Mouse (Mus musculus) liver, embryonic 14.5 days (tissue): ENCODE measurements around the gene Prkci. TPM values are rescaled to one million over a fixed set of nuclear protein-coding genes. Genes with fewer than 3 reads are reported as not detected.

Source experiments
- ATAC-seq: fragments of 200-750 bp; cut with Nextera tagmentation; 2 replicates; pipeline ENCODE4 v1.8.0; 2017; ENCODE audit warnings: moderate number of reproducible peaks, mild to moderate bottlenecking, moderate library complexity; ENCODE audit not compliant: insufficient read depth
- DNase-seq, 3 experiments: peaks; one replicate each; pipeline ENCODE4 v3.0.0-alpha.2; 2012 to 2013; ENCODE audit warnings: low read depth in 3 of 3, low spot score in 3 of 3
- H3K27ac ChIP-seq: fragments of 300-500 bp; sonication (generic); 2 replicates; pipeline ENCODE4 v1.5.1; 2014; ENCODE audit warnings: moderate library complexity, mild to moderate bottlenecking, control low read depth, inconsistent platforms
- H3K27me3 ChIP-seq: fragments of 300-500 bp; sonication (generic); 2 replicates; pipeline ENCODE4 v1.6.1; 2014; ENCODE audit warnings: mild to moderate bottlenecking, low read length, moderate library complexity; ENCODE audit not compliant: control insufficient read depth, insufficient read depth
- H3K36me3 ChIP-seq: fragments of 300-500 bp; sonication (generic); replicated peaks from 2 replicates; pipeline ENCODE4 v1.6.1; 2014; ENCODE audit warnings: low read depth; ENCODE audit not compliant: control insufficient read depth, insufficient read depth
- H3K4me1 ChIP-seq, 2 experiments: fragments of 200-500 bp in 1 of 2; fragments of 300-500 bp in 1 of 2; sonication (generic) in 1 of 2; replicated peaks; 2 replicates each; pipeline ENCODE4 v1.6.1; 2012 to 2014; ENCODE audit warnings: antibody characterized with exemption in 1 of 2, inconsistent platforms in 1 of 2, low read length in 1 of 2; ENCODE audit not compliant: control insufficient read depth in 2 of 2, insufficient read depth in 2 of 2
- H3K4me2 ChIP-seq: fragments of 300-500 bp; sonication (generic); 2 replicates; pipeline ENCODE4 v1.6.1; 2014; ENCODE audit warnings: low read depth, mild to moderate bottlenecking, control low read depth, moderate library complexity
- H3K4me3 ChIP-seq, 2 experiments: fragments of 200-500 bp in 1 of 2; fragments of 300-500 bp in 1 of 2; sonication (generic) in 1 of 2; 2 replicates each; pipeline ENCODE4 v1.5.1; 2012 to 2014; ENCODE audit warnings: low read depth in 2 of 2, low read length in 2 of 2, mild to moderate bottlenecking in 2 of 2, control low read depth in 1 of 2, inconsistent platforms in 1 of 2, moderate library complexity in 1 of 2; ENCODE audit not compliant: insufficient read depth in 1 of 2
- H3K9ac ChIP-seq: fragments of 300-500 bp; sonication (generic); replicated peaks from 2 replicates; pipeline ENCODE4 v1.6.1; 2014; ENCODE audit warnings: mild to moderate bottlenecking, control low read depth, moderate library complexity
- H3K9me3 ChIP-seq: fragments of 300-500 bp; sonication (generic); 2 replicates; pipeline ENCODE4 v1.6.1; 2016; ENCODE audit warnings: low read length, mixed read lengths; ENCODE audit not compliant: control insufficient read depth
- EP300 ChIP-seq: IDR thresholded peaks from 2 replicates; pipeline ENCODE4 v1.6.1; 2016; ENCODE audit warnings: antibody characterized with exemption, low read depth
- WGBS: fragments of 180-500 bp; shearing (Covaris S2); extraction: QIAGEN DNeasy Blood & Tissue Kit; methylation state at CpG from one replicate; pipeline ENCODE4 v1.1.7; 2014; ENCODE audit not compliant: insufficient replicate concordance; 5-methylcytosine and 5-hydroxymethylcytosine counted together
- microRNA-seq: library from miRNA; unstranded; fragments of <30 nt; microRNA quantifications from one replicate; pipeline ENCODE4, GENCODE M21; 2016
- polyA plus RNA-seq, 2 experiments: library from polyadenylated mRNA; depleted of rRNA in 1 of 2; stranded (reverse) in 1 of 2; unstranded in 1 of 2; fragments of >200 nt; fragmentation: Nextera tagmentation in 1 of 2; extraction: Ambion mirVana in 1 of 2; gene quantifications; 2 replicates each; pipeline versions ENCODE4 v1.2.1 to v1.2.3; 2012 to 2014

Prkci gene
- polyA plus RNA-seq, 2 experiments, result 4.6 to 5.3 TPM

DNA sequence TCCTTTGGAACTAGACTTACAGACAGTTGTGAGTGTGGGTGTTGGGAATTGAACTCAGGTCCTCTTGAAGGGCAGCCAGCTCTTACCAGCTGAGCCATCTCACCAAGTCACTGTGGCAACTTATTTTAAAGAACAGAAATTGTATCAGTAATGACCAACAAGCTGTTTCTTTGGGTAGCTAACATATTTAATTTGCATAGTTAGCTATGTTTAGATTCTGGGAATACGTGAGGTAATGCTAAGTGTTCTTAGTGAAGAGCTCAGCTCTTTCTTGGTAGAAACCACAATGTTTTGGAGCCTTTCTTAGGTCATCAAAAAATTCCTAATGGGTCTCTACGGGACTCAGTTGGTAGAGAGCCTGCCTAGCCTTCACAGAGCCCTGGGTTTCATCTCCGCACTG lies 105.3 kb downstream of the Prkci start:
- no peak overlapping the region for H3K9ac ChIP-seq
- 75% methylated on average over 3 of the region's 3 CpGs for WGBS
- no peak for TF ChIP-seq EP300

More for the DNA sequence above, 105.3 kb downstream of the Prkci start:
- Histone ChIP-seq H3K4me1 (peaks cover under 1 to 6% of the 10 kb centered on the region in 2 experiments; a peak in 3 of 4 replicates), H3K27me3 (no peaks in the 10 kb centered on the region), H3K9me3 (no peaks in the 10 kb centered on the region), H3K4me3 (no peak overlapping the region), H3K4me2 (no peak overlapping the region), H3K27ac (no peak overlapping the region), H3K36me3 (no peaks in the 10 kb centered on the region)
- ATAC-seq, result no peak
- no peak for DNase-seq

Small RNAs within 50 kb of the gene (microRNA-seq; reads per million reads assigned to microRNA genes)
- not detected for gene Mir7008

Other genes starting within 250 kb of the Prkci start
- gene Samd7, start 249.5 kb upstream of the Prkci start, polyA plus RNA-seq (2012; rRNA removed), result 0.02 and 0.07 TPM in 2 replicates
- gene Samd7, start 249.5 kb upstream of the Prkci start, polyA plus RNA-seq (2014; fragmentation: Nextera tagmentation; extraction: Ambion mirVana), result 0.04 TPM in 1 of 2 replicates, not detected in the other
- 16.3 and 24.4 TPM in 2 replicates for gene Sec62, start 202.9 kb upstream of the Prkci start, polyA plus RNA-seq (2012; rRNA removed)
- gene Sec62, start 202.9 kb upstream of the Prkci start, polyA plus RNA-seq (2014; fragmentation: Nextera tagmentation; extraction: Ambion mirVana), result 57.7 and 57.8 TPM in 2 replicates
- 1.4 and 1.5 TPM in 2 replicates for gene Gpr160, start 139.8 kb upstream of the Prkci start, polyA plus RNA-seq (2012; rRNA removed)
- 2.5 and 4.8 TPM in 2 replicates for gene Gpr160, start 139.8 kb upstream of the Prkci start, polyA plus RNA-seq (2014; fragmentation: Nextera tagmentation; extraction: Ambion mirVana)
- 2.6 and 2.9 TPM in 2 replicates for gene Phc3, start 26.3 kb upstream of the Prkci start, polyA plus RNA-seq (2012; rRNA removed)
- gene Phc3, start 26.3 kb upstream of the Prkci start, polyA plus RNA-seq (2014; fragmentation: Nextera tagmentation; extraction: Ambion mirVana), result 1.5 and 1.9 TPM in 2 replicates
- gene Skil, start 99.3 kb downstream of the Prkci start, polyA plus RNA-seq (2012; rRNA removed), result 1.6 and 2.7 TPM in 2 replicates
- 4.2 and 4.3 TPM in 2 replicates for gene Skil, start 99.3 kb downstream of the Prkci start, polyA plus RNA-seq (2014; fragmentation: Nextera tagmentation; extraction: Ambion mirVana)
- gene Cldn11, start 154.2 kb downstream of the Prkci start, polyA plus RNA-seq (2012; rRNA removed), result 0.06 and 0.09 TPM in 2 replicates
- not detected in 2 replicates for gene Cldn11, start 154.2 kb downstream of the Prkci start, polyA plus RNA-seq (2014; fragmentation: Nextera tagmentation; extraction: Ambion mirVana)